Mouse (Mus musculus): ENCODE data around the gene Nrg4.

Gene Nrg4

DNA sequence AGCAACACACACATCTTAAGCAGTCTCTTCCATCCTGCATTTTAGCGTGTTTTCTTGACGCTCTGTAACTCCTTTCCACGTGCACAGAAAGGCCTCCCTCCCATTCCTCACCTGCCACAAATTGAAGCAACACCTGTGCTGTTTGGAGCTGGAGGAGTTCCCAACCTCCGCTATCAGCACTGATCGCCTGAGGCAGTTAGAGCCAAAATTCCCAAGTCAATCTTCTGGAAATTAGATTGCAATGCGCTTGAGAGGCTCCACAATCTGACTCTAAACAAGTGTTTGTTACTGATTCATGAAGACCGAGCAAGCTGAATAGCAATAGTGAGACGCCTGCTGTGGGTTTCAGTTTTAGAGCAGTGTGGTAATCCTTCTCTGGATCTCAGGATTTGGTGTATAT lies 2.6 kb downstream of the Nrg4 start:
- in situ Hi-C loops (cut with MboI; ENCODE audit: unreplicated experiment in 2 of 2): loop anchor here in 1 of 2 experiments (25.0 kb wide), 2 partner anchors 487 to 1337 kb away; partner anchors contain the start of gene Elmod1

DNA sequence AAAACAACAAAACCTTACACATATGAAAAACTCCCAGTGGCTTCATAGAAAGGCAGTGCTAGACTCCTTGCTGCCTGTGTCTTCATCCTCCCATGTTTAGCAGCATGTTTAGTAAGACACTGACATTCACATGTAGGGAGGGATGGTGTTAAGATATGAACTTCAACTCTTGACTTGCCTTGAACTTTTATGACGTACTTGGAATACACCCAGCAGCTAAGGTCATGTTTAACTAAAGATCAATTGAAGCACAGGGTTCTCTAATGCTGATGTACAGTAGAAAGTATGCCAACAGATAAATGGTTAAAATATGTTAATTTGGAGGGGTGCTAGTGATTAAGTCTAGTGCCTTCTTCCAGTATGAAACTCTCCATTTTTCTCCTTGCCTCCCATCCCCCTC lies 4.0 kb downstream of the Nrg4 start:
- in situ Hi-C loops (cut with MboI; ENCODE audit: unreplicated experiment in 2 of 2): loop anchor here in 1 of 2 experiments (25.0 kb wide), 2 partner anchors 485 to 1335 kb away; partner anchors contain the start of gene Elmod1

GRCm38 (mm10) chr9:55313619-55314261 lies 12.9 kb downstream of the Nrg4 start:
- in situ Hi-C loops (cut with MboI; ENCODE audit: unreplicated experiment in 2 of 2): loop anchor here (5.0 to 25.0 kb wide), 7 partner anchors 176 to 1326 kb away; partner anchors contain the start of genes Elmod1 (in 1 of the 2) and Wdr61 (in 1 of the 2)

GRCm38 (mm10) chr9:55311560-55311959 lies 15.1 kb downstream of the Nrg4 start:
- in situ Hi-C loops (cut with MboI; ENCODE audit: unreplicated experiment in 2 of 2): loop anchor here (5.0 to 25.0 kb wide), 7 partner anchors 174 to 1324 kb away; partner anchors contain the start of genes Elmod1 (in 1 of the 2) and Wdr61 (in 1 of the 2)

GRCm38 (mm10) chr9:55308455-55308854 lies 18.2 kb downstream of the Nrg4 start:
- in situ Hi-C loops (cut with MboI; ENCODE audit: unreplicated experiment in 2 of 2): loop anchor here (5.0 to 25.0 kb wide), 5 partner anchors 79 to 1321 kb away; partner anchors contain the start of gene Elmod1 (in 1 of the 2)

- in situ Hi-C loops (cut with MboI; ENCODE audit: unreplicated experiment in 2 of 2): loop anchor here (5.0 to 25.0 kb wide), 5 partner anchors 80 to 1320 kb away; partner anchors contain the start of gene Elmod1 (in 1 of the 2)
Measured at GRCm38 (mm10) chr9:55307557-55307956, 19.1 kb downstream of the Nrg4 start.

DNA sequence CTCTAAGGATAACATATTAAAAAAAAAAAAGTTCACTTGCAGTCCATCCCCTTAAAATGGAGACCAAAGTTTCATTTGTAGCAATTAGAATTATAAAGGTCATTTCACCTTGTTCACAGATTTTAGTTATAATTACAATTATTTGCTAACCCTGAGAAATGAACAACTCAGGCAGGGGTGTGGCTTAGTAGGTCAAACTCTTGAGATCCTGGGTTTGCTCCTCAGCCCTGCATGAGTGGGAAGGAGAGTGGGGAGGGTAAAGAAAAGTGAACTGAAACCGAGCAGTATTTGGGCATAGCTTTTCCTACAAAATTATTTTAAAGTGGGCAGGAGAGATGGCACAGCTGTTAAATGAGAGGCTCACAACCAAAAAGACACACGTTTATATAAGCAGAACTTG lies 19.6 kb downstream of the Nrg4 start:
- in situ Hi-C loops (cut with MboI; ENCODE audit: unreplicated experiment in 2 of 2): loop anchor here (5.0 to 25.0 kb wide), 5 partner anchors 80 to 1320 kb away; partner anchors contain the start of gene Elmod1 (in 1 of the 2)

GRCm38 (mm10) chr9:55296221-55296620 lies 30.4 kb downstream of the Nrg4 start:
- in situ Hi-C loops (cut with MboI; ENCODE audit: unreplicated experiment in 2 of 2): loop anchor here in 1 of 2 experiments (25.0 kb wide), 1 partner anchor 1309 kb away; the partner anchor contains the start of gene Elmod1

DNA sequence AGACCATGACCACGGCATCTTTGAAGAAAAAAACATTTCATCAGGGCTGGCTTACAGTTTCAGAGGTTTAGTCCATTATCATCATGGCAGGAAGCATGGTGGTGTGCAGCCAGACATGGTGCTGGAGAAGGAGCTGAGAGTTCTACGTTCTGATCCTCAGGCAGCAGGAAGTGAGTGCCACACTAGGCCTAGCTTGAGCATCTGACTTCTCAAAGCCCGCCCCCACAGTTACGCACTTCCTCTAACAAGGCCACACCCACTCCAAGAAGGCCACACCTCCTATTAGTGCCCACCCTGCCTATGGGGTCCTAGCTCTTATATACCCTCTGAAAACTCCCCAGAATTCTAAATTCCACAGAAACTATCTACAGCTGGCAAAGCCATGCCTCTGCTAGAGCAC lies 34.7 kb downstream of the Nrg4 start:
- in situ Hi-C loops (cut with MboI; ENCODE audit: unreplicated experiment in 2 of 2): loop anchor here in 1 of 2 experiments (25.0 kb wide), 1 partner anchor 1305 kb away; the partner anchor contains the start of gene Elmod1

DNA sequence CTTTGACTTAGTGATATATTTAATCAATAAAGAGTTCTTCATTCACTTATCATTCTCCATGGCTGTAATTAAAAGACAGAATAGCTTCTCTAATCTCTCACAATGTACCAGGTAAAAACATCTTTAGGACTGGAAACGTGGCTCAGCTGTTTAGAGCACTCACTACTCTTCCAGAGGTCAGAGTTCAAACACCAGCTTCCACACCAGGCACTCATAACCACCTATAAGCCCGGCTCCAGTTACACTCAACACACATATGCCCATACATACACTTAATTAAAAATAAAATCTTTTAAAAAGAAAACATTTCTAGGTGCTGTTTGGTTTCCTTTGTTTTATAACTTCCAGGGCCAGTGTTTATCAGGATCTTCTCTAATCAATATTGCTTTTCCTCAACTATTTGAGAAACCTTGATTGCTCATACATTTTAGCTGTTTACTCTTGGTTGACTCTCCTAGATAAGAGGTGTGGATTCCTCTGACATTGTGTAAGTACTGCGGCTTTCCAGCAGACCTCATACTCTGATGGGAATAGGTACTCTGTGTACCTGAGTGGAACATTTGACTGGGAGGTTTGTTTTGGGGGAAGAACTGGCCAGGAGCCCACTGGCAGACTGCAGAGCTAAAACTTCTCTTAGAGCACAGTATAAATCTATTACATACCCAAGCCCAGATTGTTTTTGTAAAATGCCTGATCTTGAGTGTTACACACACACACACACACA lies 37.0 kb downstream of the Nrg4 start:
- in situ Hi-C loops (cut with MboI; ENCODE audit: unreplicated experiment in 2 of 2): loop anchor here in 1 of 2 experiments (25.0 kb wide), 1 partner anchor 1302 kb away; the partner anchor contains the start of gene Elmod1

DNA sequence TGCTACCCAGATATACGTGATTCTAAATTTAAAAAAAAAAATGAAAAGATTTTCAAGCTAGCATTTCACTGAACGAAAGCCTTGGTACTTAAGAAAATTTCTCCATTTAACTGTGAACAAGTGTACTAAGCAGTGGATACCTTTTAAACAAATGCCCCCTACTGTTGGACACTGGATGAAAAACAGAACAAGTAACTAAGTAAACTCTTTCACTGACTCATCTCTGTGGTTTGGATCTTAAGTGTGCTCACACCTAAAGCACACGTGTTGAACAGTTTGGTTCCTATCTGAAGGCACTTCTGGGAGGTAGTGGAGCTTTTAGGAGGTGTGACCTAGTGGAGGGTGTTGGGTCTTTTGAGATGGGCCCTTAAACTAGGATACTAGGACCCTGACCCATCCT lies 41.4 kb downstream of the Nrg4 start:
- in situ Hi-C loops (cut with MboI; ENCODE audit: unreplicated experiment in 2 of 2): loop anchor here in 1 of 2 experiments (25.0 kb wide), 1 partner anchor 1298 kb away; the partner anchor contains the start of gene Elmod1

DNA sequence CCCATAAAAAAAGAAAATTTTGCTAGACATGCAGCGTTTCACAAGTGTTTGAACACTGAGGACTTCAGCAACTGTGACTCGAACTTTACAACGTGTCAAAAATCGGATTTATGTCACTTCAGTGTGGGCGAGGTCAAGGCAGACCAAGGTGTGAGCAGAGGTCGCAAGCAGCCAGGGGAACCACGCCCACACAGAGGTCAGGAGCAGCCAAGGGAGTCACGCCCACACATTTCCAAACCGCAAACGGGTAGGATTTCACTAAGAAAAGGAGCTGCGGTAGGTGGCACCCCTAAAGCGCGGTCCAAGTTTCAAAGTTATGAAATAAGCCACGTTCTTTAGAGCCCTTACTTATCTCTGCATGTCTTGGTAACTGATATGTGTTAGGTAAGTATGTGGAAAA lies 43.1 kb downstream of the Nrg4 start:
- in situ Hi-C loops (cut with MboI; ENCODE audit: unreplicated experiment in 2 of 2): loop anchor here in 1 of 2 experiments (25.0 kb wide), 1 partner anchor 1296 kb away; the partner anchor contains the start of gene Elmod1

- in situ Hi-C loops (cut with MboI; ENCODE audit: unreplicated experiment in 2 of 2): loop anchor here in 1 of 2 experiments (25.0 kb wide), 1 partner anchor 1292 kb away; the partner anchor contains the start of gene Elmod1
Measured at GRCm38 (mm10) chr9:55279114-55279825, 47.4 kb downstream of the Nrg4 start.

DNA sequence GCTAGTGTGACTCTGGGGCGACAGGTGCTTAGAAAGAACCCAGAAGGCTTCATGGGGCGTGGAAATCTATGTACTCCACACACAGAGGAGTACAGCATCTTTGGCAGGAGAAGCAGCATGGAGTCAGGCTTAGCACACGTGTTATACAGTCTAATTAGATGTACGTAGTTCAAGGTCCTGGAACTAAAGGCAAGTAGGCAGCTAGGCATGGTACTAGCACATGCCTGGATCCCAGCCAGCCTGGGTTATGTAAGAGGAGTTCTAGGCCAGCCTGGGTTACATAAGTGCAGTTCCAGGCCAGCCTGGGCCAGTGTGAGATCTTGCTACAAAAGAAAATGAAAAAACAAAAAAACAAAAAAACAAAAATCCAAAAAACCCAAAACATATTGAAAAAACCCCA lies 49.1 kb downstream of the Nrg4 start:
- in situ Hi-C loops (cut with MboI; ENCODE audit: unreplicated experiment in 2 of 2): loop anchor here in 1 of 2 experiments (25.0 kb wide), 1 partner anchor 1290 kb away; the partner anchor contains the start of gene Elmod1

GRCm38 (mm10) chr9:55273906-55274305 lies 52.7 kb downstream of the Nrg4 start:
- in situ Hi-C loops (cut with MboI; ENCODE audit: unreplicated experiment in 2 of 2): no loop called here

GRCm38 (mm10) chr9:55271960-55272560 lies 54.6 kb downstream of the Nrg4 start:
- in situ Hi-C loops (cut with MboI; ENCODE audit: unreplicated experiment in 2 of 2): no loop called here

- in situ Hi-C loops (cut with MboI; ENCODE audit: unreplicated experiment in 2 of 2): no loop called here
Measured at GRCm38 (mm10) chr9:55264356-55265302, 62.0 kb downstream of the Nrg4 start.

DNA sequence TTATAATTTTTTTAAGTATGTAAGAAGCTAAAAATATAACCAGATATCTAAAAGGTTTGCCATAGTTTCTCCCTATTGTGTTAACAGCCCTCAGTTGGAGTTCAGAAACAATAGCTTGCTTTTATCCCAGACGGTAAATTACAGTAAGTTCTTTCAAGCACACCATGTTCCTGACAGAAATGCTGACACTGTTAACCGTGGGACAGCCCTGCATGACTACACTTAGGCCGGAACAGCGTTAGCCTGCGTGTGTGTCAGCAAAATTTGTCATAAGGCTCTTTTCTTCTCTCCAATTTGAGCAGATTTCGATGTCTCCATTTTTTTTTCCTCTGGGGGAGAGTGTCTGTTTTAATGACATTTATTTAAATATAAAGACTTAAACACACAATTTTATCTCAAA lies 66.9 kb downstream of the Nrg4 start:
- in situ Hi-C loops (cut with MboI; ENCODE audit: unreplicated experiment in 2 of 2): loop anchor here in 1 of 2 experiments (10.0 kb wide), 1 partner anchor 125 kb away; no protein-coding TSS in a partner anchor

All from v-Abl transformed pro-B cells (cell line).